Mouse (Mus musculus): ENCODE results near the gene Mrps18b.

- TF ChIP-seq CTCF (IDR thresholded peaks at IDR 0.05; ENCODE audit: borderline replicate concordance, insufficient read depth, low read length) (no peak), POLR2A (IDR thresholded peaks at IDR 0.05; ENCODE audit: low read depth, low read length) (peak; percentile 84)
Observed at GRCm38 (mm10) chr17:35917463-35918251, 1.5 kb upstream of the Mrps18b start.
